Mouse (Mus musculus): ENCODE measurements around the gene Tyrobp. TPM values are rescaled to one million over a fixed set of nuclear protein-coding genes. Genes with fewer than 3 reads are reported as not detected.

Tyrobp gene
- polyA plus RNA-seq, 1 experiment from 2014 or later: 40.8 TPM

- no peak overlapping the region for H3K4me2 ChIP-seq
- no peaks in the 10 kb centered on the region for H3K9me3 ChIP-seq
- no peak overlapping the region for H3K4me3 ChIP-seq
- ATAC-seq (ENCODE audit: low read depth): no peak
- no peak overlapping the region for H3K27ac ChIP-seq (replicated peaks)
- no peak overlapping the region for H3K9ac ChIP-seq
- 75% methylated on average over 3 of the region's 3 CpGs for WGBS
- no peaks in the 10 kb centered on the region for H3K36me3 ChIP-seq
- H3K27me3 ChIP-seq: 0 out of 2 replicates have a peak, but pooled peaks cover 3% of the 10 kb centered on the region
- H3K4me1 ChIP-seq (replicated peaks): no peaks in the 10 kb centered on the region
These were observed 2.5 kb upstream of the Tyrobp start for GRCm38 (mm10) chr7:30411023-30411422.

- 54% methylated on average over 4 of the region's 4 CpGs for WGBS
- ATAC-seq (ENCODE audit: low read depth): no peak
- Histone ChIP-seq H3K9ac (no peak overlapping the region), H3K36me3 (no peaks in the 10 kb centered on the region), H3K4me3 (no peak overlapping the region), H3K4me2 (no peak overlapping the region), H3K27me3 (0 out of 2 replicates have a peak, but pooled peaks cover 1% of the 10 kb centered on the region), H3K9me3 (no peaks in the 10 kb centered on the region), H3K27ac (replicated peaks) (no peak overlapping the region), H3K4me1 (replicated peaks) (no peaks in the 10 kb centered on the region)
These were observed 819 bp upstream of the Tyrobp start for GRCm38 (mm10) chr7:30412735-30413147.

GRCm38 (mm10) chr7:30417856-30418255 is 4.3 kb downstream of the Tyrobp start:
- Histone ChIP-seq H3K9me3 (no peaks in the 10 kb centered on the region), H3K36me3 (no peaks in the 10 kb centered on the region), H3K27ac (replicated peaks) (no peak overlapping the region), H3K9ac (no peak overlapping the region), H3K4me3 (no peak overlapping the region), H3K4me2 (no peak overlapping the region), H3K4me1 (replicated peaks) (peaks cover 15% of the 10 kb centered on the region), H3K27me3 (peaks cover 12% of the 10 kb centered on the region; the same call in 1 of the 2 replicates)
- 80% methylated on average over 9 of the region's 9 CpGs for WGBS
- no peak for ATAC-seq (ENCODE audit: low read depth)

- no peaks in the 10 kb centered on the region for H3K9me3 ChIP-seq
- H3K27me3 ChIP-seq: peaks cover 12% of the 10 kb centered on the region; the same call in 1 of the 2 replicates
- peaks cover 26% of the 10 kb centered on the region for H3K4me1 ChIP-seq (replicated peaks)
- no peak for ATAC-seq (ENCODE audit: low read depth)
- no peaks in the 10 kb centered on the region for H3K36me3 ChIP-seq
- no peak within 1 kb of the TSS for H3K9ac ChIP-seq
- H3K4me3 ChIP-seq: no peak within 1 kb of the TSS
- no peak within 1 kb of the TSS for H3K27ac ChIP-seq (replicated peaks)
- no peak within 1 kb of the TSS for H3K4me2 ChIP-seq
- WGBS: 77% methylated on average over 10 of the region's 10 CpGs
These were observed 6.3 kb downstream of the Tyrobp start, which contains the start of gene Hcst for GRCm38 (mm10) chr7:30419561-30420499. Gene Hcst, minus strand, starts transcription at chr7:30419854.

GRCm38 (mm10) chr7:30420673-30421072 is 7.1 kb downstream of the Tyrobp start:
- no peak overlapping the region for H3K9ac ChIP-seq
- H3K27me3 ChIP-seq: peaks cover 12% of the 10 kb centered on the region; the same call in 1 of the 2 replicates
- ATAC-seq (ENCODE audit: low read depth): no peak
- peaks cover 6% of the 10 kb centered on the region for H3K36me3 ChIP-seq
- 90% methylated on average over 3 of the region's 3 CpGs for WGBS
- H3K4me2 ChIP-seq: no peak overlapping the region
- H3K9me3 ChIP-seq: no peaks in the 10 kb centered on the region
- no peak overlapping the region for H3K4me3 ChIP-seq
- peaks cover 26% of the 10 kb centered on the region for H3K4me1 ChIP-seq (replicated peaks)
- H3K27ac ChIP-seq (replicated peaks): no peak overlapping the region

GRCm38 (mm10) chr7:30421175-30421889 is 7.8 kb downstream of the Tyrobp start, which contains the start of gene Nfkbid:
Gene Nfkbid, plus strand, starts transcription at chr7:30421732.
- peak; percentile 25; the same call in 1 of the 2 replicates for ATAC-seq (ENCODE audit: low read depth)
- Histone ChIP-seq H3K9ac (peak within 1 kb of the TSS; percentile 76), H3K4me3 (peak within 1 kb of the TSS; percentile 61), H3K4me2 (peak within 1 kb of the TSS; percentile 96), H3K27me3 (peaks cover 12% of the 10 kb centered on the region; the same call in 1 of the 2 replicates), H3K9me3 (no peaks in the 10 kb centered on the region), H3K4me1 (replicated peaks) (peaks cover 26% of the 10 kb centered on the region), H3K27ac (replicated peaks) (peak within 1 kb of the TSS; percentile 46), H3K36me3 (peaks cover 11% of the 10 kb centered on the region)
- whole genome bisulfite sequencing: 9% methylated on average over 31 of the region's 31 CpGs

GRCm38 (mm10) chr7:30421890-30422435 is 8.4 kb downstream of the Tyrobp start:
- Histone ChIP-seq H3K36me3 (peaks cover 15% of the 10 kb centered on the region), H3K9ac (peak overlapping the region; percentile 76), H3K4me1 (replicated peaks) (peaks cover 26% of the 10 kb centered on the region), H3K4me3 (peak overlapping the region; percentile 61), H3K27ac (replicated peaks) (peak overlapping the region; percentile 46), H3K4me2 (peak overlapping the region; percentile 96), H3K9me3 (no peaks in the 10 kb centered on the region), H3K27me3 (peaks cover 12% of the 10 kb centered on the region; the same call in 1 of the 2 replicates)
- ATAC-seq (ENCODE audit: low read depth): peak; percentile 94
- WGBS: under 1% methylated on average over 45 of the region's 45 CpGs

- H3K27ac ChIP-seq (replicated peaks): peak overlapping the region; percentile 46
- peaks cover 12% of the 10 kb centered on the region; the same call in 1 of the 2 replicates for H3K27me3 ChIP-seq
- peak overlapping the region; percentile 76 for H3K9ac ChIP-seq
- WGBS: 19% methylated on average over 9 of the region's 9 CpGs
- H3K4me1 ChIP-seq (replicated peaks): peaks cover 26% of the 10 kb centered on the region
- H3K9me3 ChIP-seq: no peaks in the 10 kb centered on the region
- H3K4me2 ChIP-seq: peak overlapping the region; percentile 96
- H3K36me3 ChIP-seq: peaks cover 19% of the 10 kb centered on the region
- peak; percentile 61 for ATAC-seq (ENCODE audit: low read depth)
- peak overlapping the region; percentile 61 for H3K4me3 ChIP-seq
These were observed 9.0 kb downstream of the Tyrobp start for GRCm38 (mm10) chr7:30422560-30422959.

GRCm38 (mm10) chr7:30423071-30423641 is 9.6 kb downstream of the Tyrobp start:
- H3K36me3 ChIP-seq: peaks cover 19% of the 10 kb centered on the region
- H3K4me3 ChIP-seq: peak overlapping the region; percentile 61
- peak overlapping the region; percentile 96 for H3K4me2 ChIP-seq
- 51% methylated on average over 23 of the region's 23 CpGs for WGBS
- peaks cover 26% of the 10 kb centered on the region for H3K4me1 ChIP-seq (replicated peaks)
- no peaks in the 10 kb centered on the region for H3K9me3 ChIP-seq
- peak overlapping the region; percentile 76 for H3K9ac ChIP-seq
- ATAC-seq (ENCODE audit: low read depth): no peak
- peaks cover 12% of the 10 kb centered on the region; the same call in 1 of the 2 replicates for H3K27me3 ChIP-seq
- H3K27ac ChIP-seq (replicated peaks): 0 out of 2 replicates have a peak overlapping the region, but pooled peaks have one; percentile 33

GRCm38 (mm10) chr7:30429327-30429726 is 15.8 kb downstream of the Tyrobp start:
- no peaks in the 10 kb centered on the region for H3K9me3 ChIP-seq
- H3K27ac ChIP-seq (replicated peaks): no peak overlapping the region
- H3K4me2 ChIP-seq: no peak overlapping the region
- no peak overlapping the region for H3K9ac ChIP-seq
- H3K36me3 ChIP-seq: peaks cover 19% of the 10 kb centered on the region
- no peaks in the 10 kb centered on the region for H3K27me3 ChIP-seq
- ATAC-seq (ENCODE audit: low read depth): no peak
- H3K4me1 ChIP-seq (replicated peaks): no peaks in the 10 kb centered on the region
- H3K4me3 ChIP-seq: no peak overlapping the region

- Histone ChIP-seq H3K4me2 (no peak overlapping the region), H3K4me1 (replicated peaks) (no peaks in the 10 kb centered on the region), H3K4me3 (no peak overlapping the region), H3K9me3 (no peaks in the 10 kb centered on the region), H3K36me3 (peaks cover 26% of the 10 kb centered on the region), H3K27ac (replicated peaks) (no peak overlapping the region), H3K9ac (no peak overlapping the region), H3K27me3 (no peaks in the 10 kb centered on the region)
- 64% methylated on average over 2 of the region's 2 CpGs for WGBS
- no peak for ATAC-seq (ENCODE audit: low read depth)
These were observed 16.6 kb downstream of the Tyrobp start for GRCm38 (mm10) chr7:30430191-30430590.
